In the genomic region with DNA sequence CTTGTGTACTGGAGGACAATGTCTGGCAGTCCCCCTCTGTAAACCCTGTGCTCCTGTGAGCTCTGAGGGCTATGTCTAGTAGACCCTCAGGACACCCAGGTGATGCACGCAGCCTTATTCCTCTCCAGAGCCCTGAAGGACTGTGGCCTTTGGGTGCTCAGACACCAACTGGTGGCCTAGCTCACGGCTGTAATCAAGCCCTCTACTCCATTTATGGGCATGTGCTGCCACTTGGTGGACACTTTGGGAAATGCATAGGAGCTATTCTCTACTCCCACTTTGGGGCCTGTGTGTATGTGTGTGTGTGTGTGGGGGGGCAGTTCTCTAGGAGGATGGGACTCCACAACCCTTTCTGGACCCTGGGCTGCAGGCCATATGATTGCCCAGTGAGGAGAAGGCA, we compare ENCODE assay signal across 8 mouse cellular contexts. TPM values are rescaled to one million over a fixed set of nuclear protein-coding genes. Genes with fewer than 3 reads are reported as not detected.
DNase-seq lines count a peak whose midpoint lies in the region; ATAC-seq and TF ChIP-seq lines count a peak whose summit lies in the region.

No protein-coding gene starts in this region.

- no peaks in the 10 kb centered on the region for H3K4me1 ChIP-seq in embryonic facial prominence, embryonic 11.5 days (ENCODE audit: control insufficient read depth, insufficient read depth, low read length)
- H3K4me1 ChIP-seq in heart, adult 2 months (ENCODE audit: control insufficient read depth, insufficient read depth, low read length): no peaks in the 10 kb centered on the region
- H3K4me1 ChIP-seq in limb, embryonic 14.5 days (ENCODE audit: control insufficient read depth, insufficient read depth, low read length): no peaks in the 10 kb centered on the region

- TF ChIP-seq EP300 in heart, adult 2 months (IDR thresholded peaks at IDR 0.05; ENCODE audit: insufficient read depth, low read depth, low read length): peak; percentile 87; the same call in 1 of the 2 replicates

- H3K9ac ChIP-seq in embryonic facial prominence, embryonic 11.5 days (replicated peaks; ENCODE audit: low read length): no peak overlapping the region
- H3K9ac ChIP-seq in heart, adult 2 months (ENCODE audit: low read depth, low read length): no peak overlapping the region
- no peak overlapping the region for H3K9ac ChIP-seq in limb, embryonic 14.5 days (ENCODE audit: low read depth, low read length, severe bottlenecking)

- TF ChIP-seq CTCF in heart, adult 2 months (IDR thresholded peaks at IDR 0.05): peak; percentile 91

- peak; percentile 75 for DNase-seq in 416B (ENCODE audit: low read depth)
- peak; percentile 88 for DNase-seq in adrenal gland, postnatal 14 days
- DNase-seq in embryonic facial prominence, embryonic 11.5 days (ENCODE audit: low spot score): peak; percentile 77
- DNase-seq in heart, adult 2 months: peak; percentile 73 to 88
- DNase-seq in kidney, adult 18-20 months: peak; percentile 84
- peak; percentile 77 for DNase-seq in limb, embryonic 14.5 days (ENCODE audit: low spot score)
- peak; percentile 32 to 71 for DNase-seq in monocyte, adult 2 months (ENCODE audit: low read depth in 1 of 2, low spot score in 2 of 2)
- DNase-seq in spleen, postnatal 36 days (ENCODE audit: low spot score in 2 of 2): peak; percentile 69 to 70

- H3K36me3 ChIP-seq in embryonic facial prominence, embryonic 11.5 days (replicated peaks; ENCODE audit: control insufficient read depth, insufficient read depth, low read depth, low read length): peaks cover 3% of the 10 kb centered on the region; the same call in 1 of the 2 replicates
- H3K36me3 ChIP-seq in heart, adult 2 months (ENCODE audit: control insufficient read depth, insufficient read depth, low read length): no peaks in the 10 kb centered on the region
- H3K36me3 ChIP-seq in limb, embryonic 14.5 days (ENCODE audit: control insufficient read depth, insufficient read depth, low read length): peaks cover 47% of the 10 kb centered on the region

- 34% methylated on average over 2 of the region's 2 CpGs for WGBS in embryonic facial prominence, embryonic 11.5 days
- 21% methylated on average over 2 of the region's 2 CpGs for WGBS in heart, adult 2 months
- WGBS in limb, embryonic 14.5 days: 36% methylated on average over 2 of the region's 2 CpGs

- no peak for ATAC-seq in embryonic facial prominence, embryonic 11.5 days (replicated peaks; ENCODE audit: insufficient number of reproducible peaks, low FRiP score, low TSS enrichment, low read depth)
- ATAC-seq in limb, embryonic 14.5 days (ENCODE audit: low FRiP score, low read depth): peak; percentile 69

- H3K27ac ChIP-seq in embryonic facial prominence, embryonic 11.5 days (replicated peaks; ENCODE audit: low read depth, low read length): no peak overlapping the region
- H3K27ac ChIP-seq in heart, adult 2 months: no peak overlapping the region
- no peak overlapping the region for H3K27ac ChIP-seq in limb, embryonic 14.5 days (replicated peaks; ENCODE audit: low read depth, low read length)

- no peak overlapping the region for H3K4me2 ChIP-seq in embryonic facial prominence, embryonic 11.5 days (ENCODE audit: low read depth, low read length)
- no peak overlapping the region for H3K4me2 ChIP-seq in limb, embryonic 14.5 days (replicated peaks; ENCODE audit: low read depth, low read length, severe bottlenecking)

- H3K27me3 ChIP-seq in embryonic facial prominence, embryonic 11.5 days (ENCODE audit: control insufficient read depth, insufficient read depth, low read length): no peaks in the 10 kb centered on the region
- no peaks in the 10 kb centered on the region for H3K27me3 ChIP-seq in heart, adult 2 months (ENCODE audit: control insufficient read depth, insufficient read depth, low read length)
- no peaks in the 10 kb centered on the region for H3K27me3 ChIP-seq in limb, embryonic 14.5 days (ENCODE audit: control insufficient read depth, insufficient read depth, low read length)

- intact Hi-C loops in heart, adult 2 months (cut with DNase I): loop anchor here (1.0 to 5.0 kb wide), 3 partner anchors 59 to 218 kb away; a partner anchor contains a TSS

- H3K4me3 ChIP-seq in embryonic facial prominence, embryonic 11.5 days (ENCODE audit: low read depth, low read length): no peak overlapping the region
- H3K4me3 ChIP-seq in heart, adult 2 months: no peak overlapping the region
- no peak overlapping the region for H3K4me3 ChIP-seq in limb, embryonic 14.5 days (replicated peaks; ENCODE audit: low read length)

- H3K9me3 ChIP-seq in embryonic facial prominence, embryonic 11.5 days (replicated peaks; ENCODE audit: control insufficient read depth, low read length): no peaks in the 10 kb centered on the region
- no peaks in the 10 kb centered on the region for H3K9me3 ChIP-seq in limb, embryonic 14.5 days (ENCODE audit: control insufficient read depth, low read length)

- H3K79me2 ChIP-seq in heart, adult 2 months (replicated peaks; ENCODE audit: control insufficient read depth, insufficient read depth, low read length): no peaks in the 10 kb centered on the region

- TF ChIP-seq POLR2A in heart, adult 2 months (IDR thresholded peaks at IDR 0.05; ENCODE audit: insufficient read depth, low read depth, low read length): no peak
- TF ChIP-seq POLR2A in limb, embryonic 14.5 days (IDR thresholded peaks at IDR 0.05; ENCODE audit: borderline replicate concordance, extremely low read depth, insufficient read depth, insufficient read length): no peak

RNA-seq across cellular contexts. Expression of a gene that starts 24.8 kb away (rescaled TPM):
- 40.1 and 46.2 TPM in 2 replicates for total RNA-seq in adrenal gland, postnatal 14 days (2021)
- 27.3 and 28.2 TPM in 2 replicates for polyA plus RNA-seq in embryonic facial prominence, embryonic 11.5 days (2014; fragmentation: Nextera tagmentation; extraction: Ambion mirVana)
- total RNA-seq in heart, adult 2 months (2021): 10 to 100 TPM; 26.2 to 36.1 TPM
- 23.0 and 29.7 TPM in 2 replicates for polyA plus RNA-seq in heart, adult 2 months (2012; rRNA removed)
- polyA plus RNA-seq in limb, embryonic 14.5 days (2012; rRNA removed): 36.4 and 47.3 TPM in 2 replicates
- 36.0 and 37.0 TPM in 2 replicates for polyA plus RNA-seq in limb, embryonic 14.5 days (2014; fragmentation: Nextera tagmentation; extraction: Ambion mirVana)

RNA-seq across cellular contexts. Expression of a gene that starts 47.6 kb away (rescaled TPM):
- total RNA-seq in adrenal gland, postnatal 14 days (2021): 25.6 and 29.3 TPM in 2 replicates
- 118 and 119 TPM in 2 replicates for polyA plus RNA-seq in embryonic facial prominence, embryonic 11.5 days (2014; fragmentation: Nextera tagmentation; extraction: Ambion mirVana)
- 1 to 10 TPM; 2.0 to 2.4 TPM for total RNA-seq in heart, adult 2 months (2021)
- polyA plus RNA-seq in heart, adult 2 months (2012; rRNA removed): 0.85 and 1.2 TPM in 2 replicates
- 105 and 116 TPM in 2 replicates for polyA plus RNA-seq in limb, embryonic 14.5 days (2012; rRNA removed)
- 89.0 and 93.9 TPM in 2 replicates for polyA plus RNA-seq in limb, embryonic 14.5 days (2014; fragmentation: Nextera tagmentation; extraction: Ambion mirVana)

RNA-seq across cellular contexts. Expression of a gene that starts 50.6 kb away (rescaled TPM):
- total RNA-seq in adrenal gland, postnatal 14 days (2021): not detected in 2 replicates
- polyA plus RNA-seq in embryonic facial prominence, embryonic 11.5 days (2014; fragmentation: Nextera tagmentation; extraction: Ambion mirVana): not detected in 2 replicates
- total RNA-seq in heart, adult 2 months (2021): not detected
- 0.32 TPM in 1 of 2 replicates, not detected in the other for polyA plus RNA-seq in heart, adult 2 months (2012; rRNA removed)
- polyA plus RNA-seq in limb, embryonic 14.5 days (2012; rRNA removed): not detected in 2 replicates
- polyA plus RNA-seq in limb, embryonic 14.5 days (2014; fragmentation: Nextera tagmentation; extraction: Ambion mirVana): not detected in 2 replicates

RNA-seq across cellular contexts. Expression of a gene that starts 58.0 kb away (rescaled TPM):
- 76.9 and 106 TPM in 2 replicates for total RNA-seq in adrenal gland, postnatal 14 days (2021)
- 33.0 and 48.5 TPM in 2 replicates for polyA plus RNA-seq in embryonic facial prominence, embryonic 11.5 days (2014; fragmentation: Nextera tagmentation; extraction: Ambion mirVana)
- 100 to 1,000 TPM; 160 to 221 TPM for total RNA-seq in heart, adult 2 months (2021)
- polyA plus RNA-seq in heart, adult 2 months (2012; rRNA removed): 65.6 and 66.2 TPM in 2 replicates
- polyA plus RNA-seq in limb, embryonic 14.5 days (2012; rRNA removed): 41.0 and 44.1 TPM in 2 replicates
- polyA plus RNA-seq in limb, embryonic 14.5 days (2014; fragmentation: Nextera tagmentation; extraction: Ambion mirVana): 90.1 and 90.3 TPM in 2 replicates

Comparison
In these comparisons a context has a peak if more than half of its experiments do, and no peak if none do; other contexts are left out.
1. RNA of a gene that starts 47.6 kb away (polyA plus RNA-seq): 118 to 119 TPM in embryonic facial prominence, embryonic 11.5 days and 89.0 to 116 TPM in limb, embryonic 14.5 days; 0.85 to 1.2 TPM in heart, adult 2 months; every median in the first group is over 10 times any median in the second.
2. Peak in every context shown above with its lines, with median percentiles within 50 percentile points of each other: DNase-seq.